ENCODE assay signal across 8 mouse cellular contexts in genomic region chr5:31055216-31056140, GRCm38 (mm10). TPM values are rescaled to one million over a fixed set of nuclear protein-coding genes. Genes with fewer than 3 reads are reported as not detected.
DNase-seq lines count a peak whose midpoint lies in the region; ATAC-seq lines count a peak whose summit lies in the region.

No protein-coding gene starts in this region.

- H3K9me3 ChIP-seq in embryonic facial prominence, embryonic 11.5 days (replicated peaks; ENCODE audit: control insufficient read depth, low read length) = no peaks in the 10 kb centered on the region
- H3K9me3 ChIP-seq in midbrain, embryonic 14.5 days (ENCODE audit: control insufficient read depth, low read length) = no peaks in the 10 kb centered on the region

- no peaks in the 10 kb centered on the region for H3K27me3 ChIP-seq in embryonic facial prominence, embryonic 11.5 days (ENCODE audit: control insufficient read depth, insufficient read depth, low read length)
- H3K27me3 ChIP-seq in midbrain, embryonic 14.5 days (ENCODE audit: control insufficient read depth, insufficient read depth, low read length) = no peaks in the 10 kb centered on the region

- no peaks in the 10 kb centered on the region for H3K36me3 ChIP-seq in embryonic facial prominence, embryonic 11.5 days (replicated peaks; ENCODE audit: control insufficient read depth, insufficient read depth, low read depth, low read length)
- H3K36me3 ChIP-seq in midbrain, embryonic 14.5 days (ENCODE audit: control insufficient read depth, insufficient read depth, low read length) = peaks cover 28% of the 10 kb centered on the region

- H3K9ac ChIP-seq in embryonic facial prominence, embryonic 11.5 days (replicated peaks; ENCODE audit: low read length) = peak overlapping the region; percentile 87
- H3K9ac ChIP-seq in midbrain, embryonic 14.5 days (replicated peaks; ENCODE audit: low read length) = peak overlapping the region; percentile 77

- H3K4me2 ChIP-seq in embryonic facial prominence, embryonic 11.5 days (ENCODE audit: low read depth, low read length) = peak overlapping the region; percentile 90
- peak overlapping the region; percentile 96 for H3K4me2 ChIP-seq in midbrain, embryonic 14.5 days (ENCODE audit: low read length)

- H3K4me3 ChIP-seq in embryonic facial prominence, embryonic 11.5 days (ENCODE audit: low read depth, low read length) = peak overlapping the region; percentile 65
- peak overlapping the region; percentile 63 for H3K4me3 ChIP-seq in midbrain, embryonic 14.5 days (replicated peaks; ENCODE audit: low read depth, low read length)

- peak; percentile 10 for DNase-seq in ovary, postnatal 10 days (ENCODE audit: low spot score)
- DNase-seq in ovary, postnatal 36 days (ENCODE audit: low spot score) = no peak
- DNase-seq in embryonic facial prominence, embryonic 11.5 days (ENCODE audit: low spot score) = peak; percentile 15
- peak; percentile 67 for DNase-seq in induced T-regulatory cell, adult 2 months (ENCODE audit: low read depth)
- DNase-seq in midbrain, embryonic 14.5 days = no peak
- DNase-seq in layer of hippocampus, postnatal 10 days (ENCODE audit: low spot score in 2 of 2) = no peak
- DNase-seq in cerebellum, adult 8-10 months = no peak
- DNase-seq in ovary, adult 18-20 months (ENCODE audit: low spot score) = no peak

- peak overlapping the region; percentile 52 for H3K27ac ChIP-seq in embryonic facial prominence, embryonic 11.5 days (replicated peaks; ENCODE audit: low read depth, low read length)
- H3K27ac ChIP-seq in midbrain, embryonic 14.5 days (replicated peaks; ENCODE audit: low read depth, low read length) = peak overlapping the region; percentile 70

- ATAC-seq in embryonic facial prominence, embryonic 11.5 days (replicated peaks; ENCODE audit: insufficient number of reproducible peaks, low FRiP score, low TSS enrichment, low read depth) = no peak
- no peak; the same call in 1 of the 2 replicates for ATAC-seq in midbrain, embryonic 14.5 days (ENCODE audit: low FRiP score, low TSS enrichment)

- 16% methylated on average over 19 of the region's 19 CpGs for WGBS in embryonic facial prominence, embryonic 11.5 days
- 24% methylated on average over 19 of the region's 19 CpGs for WGBS in midbrain, embryonic 14.5 days

- H3K4me1 ChIP-seq in embryonic facial prominence, embryonic 11.5 days (ENCODE audit: control insufficient read depth, insufficient read depth, low read length) = no peaks in the 10 kb centered on the region
- H3K4me1 ChIP-seq in midbrain, embryonic 14.5 days (ENCODE audit: control insufficient read depth, insufficient read depth, low read length) = peaks cover 15% of the 10 kb centered on the region

RNA-seq across cellular contexts. Expression of gene Cad, which starts 0.9 kb away (rescaled TPM):
- polyA plus RNA-seq in embryonic facial prominence, embryonic 11.5 days (2014; fragmentation: Nextera tagmentation; extraction: Ambion mirVana) = 21.3 and 23.5 TPM in 2 replicates
- polyA plus RNA-seq in midbrain, embryonic 14.5 days (2014; fragmentation: Nextera tagmentation; extraction: Ambion mirVana) = 11.8 and 17.2 TPM in 2 replicates
- 10 to 100 TPM; 21.2 to 23.2 TPM for total RNA-seq in layer of hippocampus, postnatal 10 days (2021)

RNA-seq across cellular contexts. Expression of gene Slc5a6, which starts 6.8 kb away (rescaled TPM):
- polyA plus RNA-seq in embryonic facial prominence, embryonic 11.5 days (2014; fragmentation: Nextera tagmentation; extraction: Ambion mirVana) = 6.6 and 6.7 TPM in 2 replicates
- 19.2 and 19.6 TPM in 2 replicates for polyA plus RNA-seq in midbrain, embryonic 14.5 days (2014; fragmentation: Nextera tagmentation; extraction: Ambion mirVana)
- total RNA-seq in layer of hippocampus, postnatal 10 days (2021) = 10 to 100 TPM; 14.2 to 16.6 TPM

RNA-seq across cellular contexts. Expression of gene Atraid, which starts 7.4 kb away (rescaled TPM):
- polyA plus RNA-seq in embryonic facial prominence, embryonic 11.5 days (2014; fragmentation: Nextera tagmentation; extraction: Ambion mirVana) = 88.2 and 105 TPM in 2 replicates
- 163 and 183 TPM in 2 replicates for polyA plus RNA-seq in midbrain, embryonic 14.5 days (2014; fragmentation: Nextera tagmentation; extraction: Ambion mirVana)
- 10 to 100 TPM; 80.1 to 86.1 TPM for total RNA-seq in layer of hippocampus, postnatal 10 days (2021)

RNA-seq across cellular contexts. Expression of gene Dnajc5g, which starts 50.6 kb away (rescaled TPM):
- not detected in 2 replicates for polyA plus RNA-seq in embryonic facial prominence, embryonic 11.5 days (2014; fragmentation: Nextera tagmentation; extraction: Ambion mirVana)
- not detected in 2 replicates for polyA plus RNA-seq in midbrain, embryonic 14.5 days (2014; fragmentation: Nextera tagmentation; extraction: Ambion mirVana)
- not detected for total RNA-seq in layer of hippocampus, postnatal 10 days (2021)

RNA-seq across cellular contexts. Expression of gene Slc30a3, which starts 52.6 kb away (rescaled TPM):
- 0.46 and 0.59 TPM in 2 replicates for polyA plus RNA-seq in embryonic facial prominence, embryonic 11.5 days (2014; fragmentation: Nextera tagmentation; extraction: Ambion mirVana)
- 19.8 and 20.0 TPM in 2 replicates for polyA plus RNA-seq in midbrain, embryonic 14.5 days (2014; fragmentation: Nextera tagmentation; extraction: Ambion mirVana)
- total RNA-seq in layer of hippocampus, postnatal 10 days (2021) = 10 to 100 TPM; 41.0 to 47.6 TPM

Comparison
In these comparisons a context has a peak if more than half of its experiments do, and no peak if none do; other contexts are left out.
1. DNase-seq: peak in ovary, postnatal 10 days (single experiment), embryonic facial prominence, embryonic 11.5 days (single experiment) and induced T-regulatory cell, adult 2 months (single experiment); none in ovary, postnatal 36 days (single experiment), midbrain, embryonic 14.5 days (single experiment), layer of hippocampus, postnatal 10 days (0 of 2), cerebellum, adult 8-10 months (single experiment) and ovary, adult 18-20 months (single experiment).